Mouse (Mus musculus) heart, postnatal 0 days (tissue): ENCODE measurements at regions not wholly inside any gene's neighbourhood (a gene's known extent, or its start where the extent isn't known, plus 50 kb on each side); places are given as distances from the start of the nearest gene placed in this dataset.

Experiments
- CTCF ChIP-seq: IDR thresholded peaks from 2 replicates; pipeline ENCODE4 v1.5.1; 2016; ENCODE audit warnings: antibody characterized with exemption, control low read depth, low read depth
- EP300 ChIP-seq: IDR thresholded peaks from 2 replicates; pipeline ENCODE4 v1.6.1; 2016; ENCODE audit warnings: antibody characterized with exemption, low read depth

DNA sequence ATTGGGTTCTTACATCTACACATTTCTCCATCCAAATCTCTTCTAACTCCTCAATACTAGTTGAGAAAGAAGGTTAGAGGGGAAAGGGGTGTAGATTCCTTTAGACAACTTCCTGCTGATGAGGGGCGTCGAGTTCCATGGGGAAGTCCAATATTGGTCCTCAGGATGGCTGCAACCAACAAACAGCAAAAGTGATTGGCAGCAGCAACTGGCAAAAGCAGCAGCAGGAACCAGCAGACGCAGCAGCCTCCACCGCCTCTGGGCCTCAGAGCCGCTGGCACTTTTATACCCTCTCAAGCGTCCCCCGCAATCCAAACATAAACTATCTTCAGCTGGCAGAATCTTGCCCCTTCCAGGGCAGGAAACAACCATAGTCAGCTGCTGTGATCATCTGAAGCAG lies 58.8 kb upstream of the Sh3bp4 start:
- TF ChIP-seq CTCF (no peak), EP300 (no peak)
